Mouse (Mus musculus): ENCODE results near the gene Smarce1.
"Not testable (repeated sequence)": the region's sequence is repeated elsewhere in the genome, so short reads cannot be mapped to it uniquely, and the experiment has no call there.

Gene Smarce1

GRCm38 (mm10) chr11:99230261-99231048 lies at the start of gene Smarce1:
TSS of gene Smarce1 (minus strand) at chr11:99231017.
- DNase-seq (ENCODE audit: low spot score in 2 of 2) = peak; percentile 77 to 80

- DNase-seq (ENCODE audit: low spot score in 2 of 2) = no peak
These were observed 49.2 kb upstream of the Smarce1 start for GRCm38 (mm10) chr11:99279986-99280385.

GRCm38 (mm10) chr11:99276786-99277185 lies 46.0 kb upstream of the Smarce1 start:
- DNase-seq (ENCODE audit: low spot score in 2 of 2) = no peak

GRCm38 (mm10) chr11:99275624-99276023 lies 44.8 kb upstream of the Smarce1 start:
- DNase-seq (ENCODE audit: low spot score in 2 of 2) = no peak

- no peak for DNase-seq (ENCODE audit: low spot score in 2 of 2)
These were observed 41.9 kb upstream of the Smarce1 start for GRCm38 (mm10) chr11:99272721-99273120.

DNA sequence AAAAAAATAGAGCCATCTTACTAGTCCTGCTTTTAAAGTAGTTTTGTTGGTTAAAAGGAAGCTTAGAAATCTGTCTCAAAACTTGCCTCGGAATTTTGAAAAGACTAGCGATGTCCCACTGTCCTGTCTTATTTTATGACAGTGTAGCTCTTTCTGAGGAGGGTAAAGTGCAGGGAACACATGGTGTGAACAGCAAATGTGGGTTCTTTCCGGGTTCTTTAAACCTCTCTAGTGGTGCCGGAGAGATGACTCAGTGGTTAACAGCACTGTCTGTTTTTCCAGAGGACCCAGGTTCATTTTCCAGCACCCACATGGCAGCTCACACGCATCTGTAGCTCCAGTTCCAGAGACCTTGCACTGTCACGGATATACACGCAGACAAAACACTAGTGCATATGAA lies 38.4 kb upstream of the Smarce1 start:
- DNase-seq (ENCODE audit: low spot score in 2 of 2) = no peak

DNA sequence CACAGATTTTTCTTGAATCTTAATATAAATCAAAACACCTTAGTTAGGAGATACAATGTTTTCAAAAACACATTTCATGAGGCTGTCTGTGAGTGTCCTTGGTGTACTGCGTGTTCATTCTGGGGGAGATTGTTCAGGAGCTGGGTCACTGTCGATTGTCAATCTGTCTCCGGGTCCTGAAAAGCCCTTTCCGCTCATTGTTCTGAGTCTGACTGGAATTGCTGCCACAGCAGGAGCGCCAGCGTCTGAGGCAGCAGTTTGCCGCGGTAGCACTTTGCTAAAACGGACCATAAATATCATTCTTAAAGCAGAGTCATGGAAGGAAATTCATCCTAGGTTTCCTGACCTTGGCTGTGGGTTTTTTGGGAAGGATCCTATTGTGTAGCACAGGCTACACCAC lies 35.0 kb upstream of the Smarce1 start:
- DNase-seq (ENCODE audit: low spot score in 2 of 2) = no peak

- DNase-seq (ENCODE audit: low spot score in 2 of 2) = no peak
These were observed 34.4 kb upstream of the Smarce1 start for GRCm38 (mm10) chr11:99265220-99265619.

- DNase-seq (ENCODE audit: low spot score in 2 of 2) = no peak
These were observed 25.4 kb upstream of the Smarce1 start for GRCm38 (mm10) chr11:99256213-99256612.

GRCm38 (mm10) chr11:99255316-99255715 lies 24.5 kb upstream of the Smarce1 start:
- DNase-seq (ENCODE audit: low spot score in 2 of 2) = no peak

GRCm38 (mm10) chr11:99253893-99254292 lies 23.1 kb upstream of the Smarce1 start:
- no peak for DNase-seq (ENCODE audit: low spot score in 2 of 2)

- DNase-seq (ENCODE audit: low spot score in 2 of 2) = no peak
These were observed 21.9 kb upstream of the Smarce1 start for GRCm38 (mm10) chr11:99252671-99253070.

GRCm38 (mm10) chr11:99250666-99251065 lies 19.8 kb upstream of the Smarce1 start:
- no peak for DNase-seq (ENCODE audit: low spot score in 2 of 2)

- DNase-seq (ENCODE audit: low spot score in 2 of 2) = no peak
These were observed 19.4 kb upstream of the Smarce1 start for GRCm38 (mm10) chr11:99250241-99250640.

- no peak for DNase-seq (ENCODE audit: low spot score in 2 of 2)
These were observed 18.3 kb upstream of the Smarce1 start for GRCm38 (mm10) chr11:99249115-99249514.

DNA sequence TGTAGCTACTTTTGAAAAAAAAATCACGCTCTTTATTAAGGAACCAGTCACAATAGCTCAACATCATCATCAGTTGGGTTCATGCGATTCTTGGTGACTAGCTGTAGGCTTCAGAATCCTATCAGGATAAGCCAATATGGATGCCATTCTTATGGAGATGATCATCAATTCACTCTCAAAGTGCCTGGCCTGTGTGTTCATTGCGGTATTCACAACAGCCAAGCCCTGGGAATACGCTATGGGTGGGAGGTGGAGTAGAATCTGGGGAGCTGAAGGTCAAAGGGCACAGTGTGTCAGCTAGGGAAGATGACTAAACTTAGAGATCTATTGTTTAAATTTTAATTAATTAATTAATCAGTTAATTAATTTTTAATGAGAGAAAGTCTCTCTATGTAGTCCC lies 17.1 kb upstream of the Smarce1 start:
- DNase-seq (ENCODE audit: low spot score in 2 of 2) = no peak

DNA sequence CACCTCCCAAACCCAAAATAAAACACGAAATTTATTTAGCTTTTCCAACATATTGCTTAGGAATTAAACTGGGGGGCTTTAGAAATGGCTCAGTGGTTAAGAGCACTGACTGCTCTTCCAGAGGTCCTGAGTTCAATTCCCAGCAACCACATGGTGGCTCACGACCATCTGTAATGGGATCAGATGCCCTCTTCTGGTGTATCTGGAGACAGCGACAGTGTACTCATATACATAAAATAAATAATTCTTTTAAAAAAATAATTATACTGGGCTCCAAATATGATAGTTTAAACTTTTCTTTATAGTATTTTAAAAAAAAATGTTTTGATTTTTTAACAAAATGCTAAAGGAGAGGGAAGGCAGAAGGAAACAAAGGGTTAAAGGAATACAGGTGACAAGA lies 13.7 kb upstream of the Smarce1 start:
- not testable (repeated sequence) for DNase-seq (ENCODE audit: low spot score in 2 of 2)

GRCm38 (mm10) chr11:99243820-99244374 lies 13.1 kb upstream of the Smarce1 start, which contains the start of gene Krt222:
TSS of gene Krt222 (minus strand) at chr11:99244085.
- DNase-seq (ENCODE audit: low spot score in 2 of 2) = peak in 1 of 2 experiments; percentile 6

GRCm38 (mm10) chr11:99243200-99243819 lies 12.5 kb upstream of the Smarce1 start:
- no peak for DNase-seq (ENCODE audit: low spot score in 2 of 2)

- DNase-seq (ENCODE audit: low spot score in 2 of 2) = no peak
These were observed 11.2 kb upstream of the Smarce1 start for GRCm38 (mm10) chr11:99242056-99242455.

- no peak for DNase-seq (ENCODE audit: low spot score in 2 of 2)
These were observed 7.7 kb upstream of the Smarce1 start for GRCm38 (mm10) chr11:99238468-99238867.

- DNase-seq (ENCODE audit: low spot score in 2 of 2) = no peak
These were observed 416 bp upstream of the Smarce1 start for GRCm38 (mm10) chr11:99231049-99231816.
